Mouse (Mus musculus) CH12F3 (cell line): ENCODE results near the gene Aif1.

Experiments used
- in situ Hi-C: fragments of 300-500 bp; cut with MboI; formaldehyde crosslinking; loops from 2 replicates; pipeline ENCODE4 v1.14.3; 2020; ENCODE audit warnings: low sequenced_read_pairs

The Aif1 gene

DNA sequence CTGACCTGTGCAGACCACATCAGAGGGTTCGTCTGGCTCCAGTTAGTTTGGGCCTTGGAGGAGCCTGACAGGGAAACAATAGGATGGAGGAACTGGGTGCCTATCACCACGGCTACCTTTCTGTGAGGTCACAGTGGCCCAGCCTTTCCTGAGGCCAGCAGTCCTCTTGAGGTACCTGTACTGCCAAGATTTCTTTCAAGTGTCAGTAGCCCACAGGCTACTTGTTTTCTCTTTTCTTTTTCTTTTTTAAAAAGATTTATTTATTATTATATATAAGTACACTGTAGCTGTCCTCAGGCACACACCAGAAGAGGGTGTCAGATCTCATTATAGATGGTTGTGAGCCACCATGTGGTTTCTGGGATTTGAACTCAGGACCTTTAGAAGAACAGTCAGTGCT, at the start of gene Aif1:
Aif1 (minus strand) TSS at position 101 of the 400 bp plus-strand sequence.
- in situ Hi-C loops: no loop called here

GRCm38 (mm10) chr17:35225456-35225855, 49.6 kb upstream of the Aif1 start:
- in situ Hi-C loops: no loop called here

- in situ Hi-C loops: no loop called here
Measured at GRCm38 (mm10) chr17:35224641-35225040, 48.8 kb upstream of the Aif1 start.

GRCm38 (mm10) chr17:35222299-35222698, 46.4 kb upstream of the Aif1 start:
- in situ Hi-C loops: no loop called here

DNA sequence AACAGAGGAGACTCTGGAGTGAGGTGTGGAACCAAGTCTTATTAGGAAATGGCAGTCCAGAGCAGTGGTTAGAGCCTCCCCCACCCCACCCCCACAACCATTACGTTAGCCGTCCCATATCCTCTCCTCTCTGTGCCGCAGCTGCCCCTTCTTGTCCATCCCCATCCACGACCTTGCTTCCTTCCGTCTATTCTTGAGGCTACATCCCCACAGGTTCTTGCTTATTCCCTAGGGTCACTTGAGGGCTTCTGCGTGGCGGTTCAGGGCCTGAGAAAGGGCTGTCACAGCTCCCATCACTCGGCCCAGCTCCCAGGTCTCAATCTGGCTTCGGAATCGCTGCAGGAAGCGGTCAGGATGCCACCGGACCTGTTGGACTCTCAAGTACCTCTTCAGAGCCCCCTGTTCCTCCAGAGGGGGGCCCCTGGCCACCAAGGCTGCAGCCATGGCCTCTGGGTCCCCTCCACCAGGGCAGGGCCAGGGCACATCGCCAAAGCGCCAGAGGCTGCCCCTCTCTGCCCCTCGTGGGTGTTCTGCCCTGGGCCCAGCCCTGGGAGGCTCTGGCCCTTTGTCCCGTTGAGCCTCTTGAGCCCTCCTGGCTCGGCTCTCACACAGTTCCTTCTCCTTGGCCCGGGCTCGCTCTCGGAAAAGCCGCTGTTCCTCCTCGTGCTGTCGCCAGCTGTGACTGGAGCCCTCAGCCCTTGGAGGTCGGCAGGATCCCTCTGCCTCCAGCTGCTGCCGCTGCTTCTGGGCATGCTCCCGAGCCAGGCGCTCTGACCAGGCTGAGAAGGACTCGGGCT, 44.5 kb upstream of the Aif1 start, which contains the start of gene Gm16181:
Gm16181 (plus strand) TSS at position 679 of the 797 bp plus-strand sequence.
- in situ Hi-C loops: no loop called here

- in situ Hi-C loops: no loop called here
Measured at GRCm38 (mm10) chr17:35219601-35220041, 43.8 kb upstream of the Aif1 start.

DNA sequence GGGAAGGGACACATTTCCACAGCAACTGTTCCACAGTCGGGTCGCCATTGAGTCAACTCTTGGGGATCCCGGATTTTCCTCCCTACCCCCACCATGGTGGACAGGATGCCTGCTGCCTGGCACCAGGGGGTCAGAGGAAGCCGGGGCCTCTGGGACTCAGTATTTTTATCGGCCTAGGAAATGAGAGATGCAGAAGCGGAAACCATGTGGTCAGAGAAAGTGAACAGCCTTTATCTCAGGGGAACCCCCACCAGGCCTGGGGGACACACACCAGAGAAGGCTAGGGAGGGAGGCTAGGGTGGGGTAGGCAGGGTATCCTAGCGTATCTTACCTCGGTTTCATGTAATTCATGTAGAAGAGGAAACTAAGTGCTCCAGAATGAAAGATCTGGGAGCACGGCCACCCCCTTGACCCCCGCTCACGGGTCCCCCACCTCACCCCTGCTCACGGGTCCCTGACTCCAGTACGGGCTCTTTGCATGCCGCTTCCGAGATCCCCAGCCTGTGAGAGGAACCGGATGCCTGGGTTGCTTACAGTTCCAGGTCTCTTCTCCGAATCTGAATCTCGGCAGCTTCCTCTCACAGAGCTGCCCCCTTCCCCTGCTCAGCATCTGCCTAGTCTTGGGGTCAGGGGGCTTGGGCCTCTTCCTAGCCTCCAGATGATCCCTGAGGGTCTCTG, 42.8 kb upstream of the Aif1 start:
- in situ Hi-C loops: no loop called here

DNA sequence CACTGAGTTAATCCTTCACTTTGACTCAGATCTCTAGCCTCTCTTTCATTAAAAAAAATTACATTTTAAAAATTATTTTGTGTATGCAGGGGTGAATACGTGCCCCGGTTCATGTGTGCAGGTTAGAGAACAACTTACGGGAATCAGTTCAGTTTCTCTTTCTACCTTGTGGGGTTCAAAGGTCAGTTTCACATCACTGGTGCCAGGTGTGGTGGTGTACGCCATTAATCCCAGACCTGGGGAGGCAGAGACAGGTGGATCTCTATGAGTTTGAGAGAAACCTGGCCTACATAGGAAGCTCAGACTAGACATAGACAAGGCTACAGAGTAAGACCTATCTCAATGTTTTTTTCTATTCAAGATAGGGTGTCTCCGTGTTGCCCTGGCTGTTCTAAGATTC, 37.2 kb upstream of the Aif1 start:
- in situ Hi-C loops: no loop called here

DNA sequence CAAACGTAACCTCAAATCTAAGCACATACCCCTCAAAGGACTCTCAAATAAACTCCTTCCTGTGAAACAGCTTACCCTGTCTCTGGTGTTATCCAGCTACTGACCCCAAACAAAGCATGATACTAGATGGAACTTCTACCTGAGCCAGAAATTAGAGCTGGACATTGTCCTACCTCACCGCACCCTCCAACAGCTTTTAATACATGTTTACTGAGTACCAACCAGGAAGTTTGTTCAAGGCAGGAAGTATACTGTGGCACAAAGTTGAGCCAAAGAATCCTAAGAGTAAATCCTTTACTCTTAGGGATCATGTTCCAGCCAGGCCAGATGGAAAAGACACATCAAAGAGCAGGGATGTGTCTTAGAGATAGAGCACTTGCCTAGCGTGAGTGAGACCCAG, 34.7 kb upstream of the Aif1 start:
- in situ Hi-C loops: no loop called here

- in situ Hi-C loops: no loop called here
Measured at GRCm38 (mm10) chr17:35209785-35210535, 34.1 kb upstream of the Aif1 start.

- in situ Hi-C loops: no loop called here
Measured at GRCm38 (mm10) chr17:35205380-35205769, 29.5 kb upstream of the Aif1 start.

GRCm38 (mm10) chr17:35204494-35205379, 28.9 kb upstream of the Aif1 start, which contains the start of gene Lta:
TSS of gene Lta (minus strand) at chr17:35205351.
- in situ Hi-C loops: no loop called here

GRCm38 (mm10) chr17:35202442-35202841, 26.6 kb upstream of the Aif1 start:
- in situ Hi-C loops: no loop called here

- in situ Hi-C loops: no loop called here
Measured at GRCm38 (mm10) chr17:35201787-35202186, 25.9 kb upstream of the Aif1 start, which contains the start of gene Tnf. TSS of gene Tnf (minus strand) at chr17:35202007.

- in situ Hi-C loops: no loop called here
Measured at GRCm38 (mm10) chr17:35201128-35201527, 25.3 kb upstream of the Aif1 start.

GRCm38 (mm10) chr17:35200398-35200797, 24.5 kb upstream of the Aif1 start:
- in situ Hi-C loops: no loop called here

DNA sequence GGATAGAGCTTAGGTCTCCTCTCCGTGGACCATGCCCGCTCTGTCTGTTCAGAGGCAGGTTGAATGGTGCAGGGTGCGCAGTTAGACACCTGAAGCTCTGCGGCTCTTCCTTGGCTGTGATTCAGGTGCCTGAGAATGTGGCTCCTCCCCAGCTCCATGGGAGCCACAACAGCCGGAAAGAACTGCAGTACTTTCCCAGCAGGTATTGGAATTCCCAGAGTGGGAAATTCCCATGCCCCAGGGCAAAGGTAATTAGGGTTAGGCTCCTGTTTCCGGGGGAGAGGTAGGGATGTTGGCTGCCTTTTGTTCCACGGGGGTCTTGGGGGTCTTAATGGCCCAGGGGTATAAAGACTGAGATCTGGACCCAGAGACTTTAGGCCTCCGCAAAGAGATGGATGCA, 23.1 kb upstream of the Aif1 start:
- in situ Hi-C loops: no loop called here

DNA sequence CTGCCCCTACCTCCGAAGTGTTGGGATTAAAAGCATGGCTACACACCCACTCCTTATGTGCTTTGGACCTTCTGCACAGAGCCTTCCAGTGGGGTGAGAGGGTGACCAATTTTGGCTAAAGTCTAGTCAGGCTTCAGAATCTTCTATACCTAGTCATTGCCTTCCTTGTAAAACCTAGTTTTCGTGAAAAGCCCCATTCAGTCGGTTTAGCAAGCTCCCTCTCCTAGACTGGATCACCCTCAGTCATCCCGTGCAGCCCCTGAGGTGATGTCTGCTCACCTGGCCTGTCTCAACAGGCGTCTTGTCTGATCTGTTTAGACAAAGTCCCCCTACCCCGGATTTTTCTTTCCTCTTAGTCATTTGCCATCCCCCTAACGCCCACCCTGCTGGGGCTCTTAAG, 22.2 kb upstream of the Aif1 start:
- in situ Hi-C loops: no loop called here

GRCm38 (mm10) chr17:35197126-35197525, 21.3 kb upstream of the Aif1 start:
- in situ Hi-C loops: no loop called here

DNA sequence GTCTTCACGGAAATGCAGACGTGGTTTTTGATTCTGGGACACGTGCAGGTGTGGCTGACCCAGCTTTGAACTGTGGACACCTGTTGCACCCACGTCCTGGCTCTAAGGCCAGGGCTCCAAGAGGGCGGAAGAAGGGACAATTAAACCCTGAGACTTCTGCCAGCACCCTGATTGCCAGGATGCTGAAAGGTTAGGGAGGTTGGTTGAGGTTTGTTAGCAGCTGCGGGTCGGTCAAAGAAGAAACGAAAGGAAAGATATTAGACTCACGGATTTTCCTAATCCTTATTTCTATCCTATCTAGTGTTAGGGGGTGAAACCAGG, 20.4 kb upstream of the Aif1 start:
- in situ Hi-C loops: no loop called here
